Mouse (Mus musculus) spleen, embryonic (tissue): Measurements from ENCODE around the gene Psmb5.
"Not testable (repeated sequence)": the region's sequence is repeated elsewhere in the genome, so short reads cannot be mapped to it uniquely, and the experiment has no call there.

Experiments
- CTCF ChIA-PET: fragments of 350-600 bp; sonication (Branson Sonifier 250); formaldehyde crosslinking; loops from one replicate; lab custom pipeline; 2022; lab: Charles Lee

Psmb5 gene

GRCm38 (mm10) chr14:54631240-54631599 lies 13.4 kb upstream of the Psmb5 start:
- CTCF ChIA-PET: interaction anchor here (0.6 kb wide), 1 partner anchor 271 kb away, joined by 4 read pairs; no protein-coding TSS in a partner anchor

- CTCF ChIA-PET: interaction anchor here (0.6 kb wide), 1 partner anchor 272 kb away, joined by 4 read pairs; no protein-coding TSS in a partner anchor
These were observed 12.9 kb upstream of the Psmb5 start for GRCm38 (mm10) chr14:54630583-54631239.

DNA sequence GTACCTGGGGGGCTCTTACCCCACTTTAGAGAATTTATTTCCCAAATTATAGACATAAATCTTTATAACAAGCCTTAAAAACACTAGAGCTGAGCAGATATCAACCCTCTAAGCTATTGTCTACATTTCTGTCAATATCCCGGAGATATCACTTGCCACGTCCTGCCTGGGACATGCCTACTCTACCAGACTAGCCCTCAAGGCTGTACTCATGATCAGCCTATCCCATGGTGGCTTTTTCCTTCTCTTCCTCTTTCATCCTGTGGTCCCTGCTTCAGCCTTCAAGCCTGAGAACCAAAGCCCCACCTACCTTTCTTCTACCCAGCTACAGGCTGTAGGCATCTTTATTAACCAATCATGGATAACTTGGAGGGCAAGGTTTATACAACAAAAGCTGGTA lies 12.0 kb upstream of the Psmb5 start:
- CTCF ChIA-PET: no interaction called here

DNA sequence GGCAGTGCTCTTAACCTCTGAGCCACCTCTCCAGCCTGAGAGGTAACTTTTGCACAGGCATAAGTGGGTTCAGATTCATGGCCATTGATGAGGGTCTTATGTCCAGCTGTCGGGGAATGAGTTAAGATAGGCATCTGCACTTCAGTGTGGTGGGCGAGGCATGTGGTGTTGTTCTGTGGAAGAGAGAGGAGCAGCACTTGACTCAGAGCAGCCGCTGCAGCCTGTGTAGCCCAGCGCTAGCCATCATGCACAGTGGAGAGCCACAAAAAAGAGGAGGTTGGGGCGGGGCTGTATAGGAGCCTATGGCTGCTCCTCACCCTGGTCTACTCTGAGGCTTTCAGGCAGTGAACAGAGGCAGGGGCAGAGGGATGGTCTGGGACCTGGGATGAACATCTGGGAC lies 10.3 kb upstream of the Psmb5 start:
- CTCF ChIA-PET: interaction anchor here (0.5 kb wide), 1 partner anchor 85 kb away, joined by 3 read pairs; no protein-coding TSS in a partner anchor

DNA sequence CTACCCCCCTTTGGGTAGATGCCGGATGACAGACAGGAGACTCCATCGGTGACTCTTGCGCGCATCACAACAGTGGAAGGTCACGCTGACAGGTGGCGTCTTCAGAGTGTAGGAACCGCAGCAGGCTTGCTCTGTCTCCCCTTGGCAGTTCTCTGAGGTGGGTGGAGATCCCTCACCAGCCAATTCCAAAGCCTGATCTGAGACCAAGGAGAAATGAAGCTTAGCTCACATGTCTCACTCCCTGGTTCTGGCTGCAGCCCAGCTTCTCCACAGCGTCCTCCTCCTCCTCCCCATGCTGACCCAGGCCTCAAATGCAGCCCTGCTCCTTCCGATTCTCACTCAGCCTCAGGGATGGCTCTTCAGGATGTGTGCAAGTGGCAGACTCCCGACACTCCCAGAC lies 7.2 kb upstream of the Psmb5 start:
- CTCF ChIA-PET: no interaction called here

GRCm38 (mm10) chr14:54623334-54623733 lies 5.5 kb upstream of the Psmb5 start:
- CTCF ChIA-PET: no interaction called here

DNA sequence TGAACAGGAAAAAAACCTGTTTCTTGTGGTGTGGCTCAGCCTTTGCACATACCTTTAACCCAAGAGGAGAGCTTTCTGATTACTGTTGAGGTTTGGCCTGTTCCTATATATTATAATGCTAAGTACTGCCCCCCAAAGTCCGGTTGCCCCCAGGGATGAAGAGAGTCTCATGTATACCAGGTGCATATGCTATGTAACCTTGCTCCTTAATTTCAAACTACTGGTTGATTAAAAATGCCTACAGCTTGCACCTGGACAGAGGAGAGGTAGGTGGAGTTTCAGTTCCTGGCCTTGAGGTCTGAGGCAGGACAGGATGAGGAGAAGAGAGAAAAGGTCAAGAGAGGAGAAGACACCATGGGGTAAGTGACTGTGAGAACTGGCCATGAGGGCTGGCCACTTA lies 3.3 kb upstream of the Psmb5 start, which contains the start of gene Psmb11:
Gene Psmb11 (plus strand): TSS at position 301 of the 400 bp plus-strand sequence.
- CTCF ChIA-PET: no interaction called here

DNA sequence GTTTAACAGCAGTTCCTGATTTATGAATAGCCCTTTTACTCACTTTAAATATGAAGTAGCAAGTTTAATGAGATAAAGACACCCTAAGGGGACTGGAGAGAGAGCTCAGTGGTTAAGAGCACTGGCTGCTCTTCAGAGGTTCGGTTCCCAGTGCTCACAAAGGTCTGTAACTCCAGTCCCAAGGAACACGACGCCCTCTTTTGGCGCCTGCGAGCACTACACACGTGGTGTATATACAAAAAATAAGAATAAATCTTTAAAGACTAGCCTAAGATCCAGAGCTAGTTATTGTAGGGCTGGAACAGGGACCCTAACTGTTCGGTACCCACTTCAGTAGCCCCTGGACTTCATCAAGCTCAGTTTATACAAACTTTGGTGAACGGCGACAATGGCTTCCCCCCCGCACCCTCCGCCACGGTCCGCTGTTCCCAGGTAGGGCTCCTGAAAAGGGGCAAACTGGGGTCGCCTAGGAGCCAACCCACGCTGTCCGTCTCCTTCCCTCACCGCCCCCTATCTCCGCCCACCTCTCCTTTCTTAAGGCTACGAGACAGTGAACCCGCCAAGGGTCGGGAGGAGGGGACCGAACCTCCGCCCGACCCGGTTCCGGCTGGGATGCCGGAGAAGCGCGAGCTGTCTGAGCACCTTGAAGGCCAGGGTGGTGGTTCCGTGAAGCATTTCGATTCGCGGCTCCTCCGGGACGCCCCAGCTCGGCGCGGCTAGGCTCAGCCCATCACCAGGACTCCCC lies 498 bp downstream of the Psmb5 start:
- CTCF ChIA-PET: no interaction called here

- CTCF ChIA-PET: no interaction called here
These were observed 1.5 kb downstream of the Psmb5 start for GRCm38 (mm10) chr14:54616226-54616825.

DNA sequence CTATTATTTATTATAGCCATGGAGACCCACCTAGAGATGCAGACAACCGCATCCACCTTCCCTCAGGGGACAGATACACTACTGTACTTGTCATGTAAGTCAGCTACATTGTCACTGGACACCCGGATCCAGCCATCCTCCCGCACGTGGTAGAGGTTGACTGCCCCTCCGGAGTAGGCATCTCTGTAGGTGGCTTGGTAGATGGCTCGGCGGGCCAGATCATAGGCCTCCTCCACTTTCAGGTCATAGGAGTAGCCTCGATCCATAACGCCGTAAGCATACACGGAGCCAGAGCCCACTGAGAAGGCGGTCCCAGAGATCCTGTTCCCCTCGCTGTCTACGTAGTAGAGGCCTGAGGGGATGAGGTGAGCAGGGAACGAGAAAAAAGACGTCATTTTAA lies 3.7 kb downstream of the Psmb5 start:
- CTCF ChIA-PET: not testable (repeated sequence)

DNA sequence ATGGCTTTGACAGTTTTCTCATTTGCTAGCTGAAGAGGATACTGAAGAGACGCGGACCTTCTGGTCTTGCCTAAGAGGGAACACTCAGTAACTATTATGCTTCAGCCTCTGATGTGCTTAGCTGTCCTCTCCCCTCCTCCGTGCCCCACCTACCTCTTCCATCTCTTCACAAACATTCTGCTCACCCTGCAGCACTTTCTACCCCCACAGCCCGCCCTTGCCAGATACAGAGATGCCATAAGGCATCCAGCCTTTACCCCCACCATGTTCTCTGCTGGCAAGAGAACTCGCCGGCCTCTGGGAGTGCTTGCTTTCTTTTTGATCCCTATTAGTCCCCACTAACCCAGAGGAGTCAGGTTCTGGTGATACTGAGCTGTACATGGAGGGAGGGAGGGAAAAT lies 7.2 kb downstream of the Psmb5 start:
- CTCF ChIA-PET: interaction anchor here (0.8 kb wide), 1 partner anchor 56 kb away, joined by 3 read pairs; the partner anchor contains the start of gene Haus4

GRCm38 (mm10) chr14:54609962-54610361 lies 7.9 kb downstream of the Psmb5 start:
- CTCF ChIA-PET: no interaction called here

DNA sequence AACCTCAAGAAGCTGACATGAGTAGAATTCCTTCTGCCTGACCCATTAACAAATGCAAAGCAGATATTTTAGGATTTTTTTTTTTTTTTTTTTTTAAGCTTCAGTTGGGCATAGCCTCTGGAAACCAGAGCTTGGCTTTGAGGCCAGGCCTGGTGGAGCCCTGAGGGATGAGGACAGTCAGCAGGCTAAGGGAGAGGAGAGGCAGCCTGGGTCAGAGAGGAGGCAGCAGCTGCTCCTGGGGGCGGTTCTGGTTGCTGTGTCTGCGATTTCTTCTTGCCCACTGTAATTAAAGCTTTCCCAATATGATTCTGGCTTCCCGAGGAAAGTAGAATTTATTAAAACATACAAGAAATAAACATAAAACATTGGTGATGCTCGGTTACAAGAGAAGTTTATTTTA lies 8.6 kb downstream of the Psmb5 start:
- CTCF ChIA-PET: interaction anchor here (0.6 kb wide), 1 partner anchor 1267 kb away, joined by 4 read pairs; no protein-coding TSS in a partner anchor

DNA sequence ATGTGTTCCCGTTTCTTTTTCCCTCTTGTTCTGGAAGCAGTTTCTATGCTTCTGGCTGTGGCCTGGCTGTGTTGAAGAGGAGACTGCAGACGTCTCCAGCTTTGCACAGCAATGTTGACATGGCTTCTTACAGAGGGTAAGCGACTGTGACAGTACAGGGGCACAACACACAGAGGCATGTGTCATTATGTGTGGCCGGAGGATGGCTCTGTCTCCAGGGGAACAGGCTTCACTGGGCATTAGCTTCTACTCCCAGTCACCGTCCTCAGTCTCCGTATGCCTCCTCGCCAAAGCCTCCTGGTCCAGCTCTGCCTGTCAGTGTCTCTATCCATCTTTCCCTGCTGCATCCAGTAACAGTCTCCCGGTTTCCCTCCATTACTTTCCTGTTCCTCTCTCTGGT lies 10.6 kb downstream of the Psmb5 start:
- CTCF ChIA-PET: interaction anchor here (0.8 to 1.1 kb wide), 2 partner anchors 10 to 28 kb away, joined by 3 read pairs; no protein-coding TSS in a partner anchor

DNA sequence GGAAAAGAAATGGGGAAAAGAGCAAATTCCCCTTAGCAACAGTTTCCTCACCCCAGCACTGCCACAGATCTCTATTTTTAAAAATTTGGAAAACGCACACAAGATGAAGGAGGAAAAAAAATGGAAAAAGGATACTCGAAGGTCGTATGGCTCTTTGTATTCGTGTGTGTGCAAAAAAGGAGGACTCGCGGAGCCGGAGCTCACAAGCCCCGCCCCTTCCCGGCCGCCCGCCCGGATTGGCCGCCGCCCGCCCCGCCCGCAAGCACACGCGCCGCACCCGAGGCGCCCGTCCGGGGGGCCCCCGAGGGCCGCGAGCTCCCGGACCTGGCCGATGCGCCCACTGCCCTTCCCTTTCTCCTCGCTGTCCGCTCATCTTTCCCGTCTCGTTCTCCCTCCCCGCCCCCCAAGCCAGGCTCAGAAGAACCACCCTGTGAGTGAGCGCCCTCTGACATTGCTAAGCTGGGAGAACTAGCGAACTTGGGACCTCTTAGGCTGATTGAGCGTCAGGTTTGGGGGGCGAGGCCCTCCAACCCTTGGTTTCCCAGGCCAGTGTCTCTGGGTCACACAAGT lies 12.0 kb downstream of the Psmb5 start, which contains the start of gene 4931414P19Rik:
Gene 4931414P19Rik (minus strand): TSS at position 242 of the 570 bp plus-strand sequence.
- CTCF ChIA-PET: no interaction called here

GRCm38 (mm10) chr14:54603686-54604085 lies 14.1 kb downstream of the Psmb5 start:
- CTCF ChIA-PET: interaction anchor here (0.7 kb wide), 1 partner anchor 280 kb away, joined by 4 read pairs; no protein-coding TSS in a partner anchor

GRCm38 (mm10) chr14:54603038-54603654 lies 14.7 kb downstream of the Psmb5 start:
- CTCF ChIA-PET: interaction anchor here (0.7 kb wide), 1 partner anchor 281 kb away, joined by 4 read pairs; no protein-coding TSS in a partner anchor

DNA sequence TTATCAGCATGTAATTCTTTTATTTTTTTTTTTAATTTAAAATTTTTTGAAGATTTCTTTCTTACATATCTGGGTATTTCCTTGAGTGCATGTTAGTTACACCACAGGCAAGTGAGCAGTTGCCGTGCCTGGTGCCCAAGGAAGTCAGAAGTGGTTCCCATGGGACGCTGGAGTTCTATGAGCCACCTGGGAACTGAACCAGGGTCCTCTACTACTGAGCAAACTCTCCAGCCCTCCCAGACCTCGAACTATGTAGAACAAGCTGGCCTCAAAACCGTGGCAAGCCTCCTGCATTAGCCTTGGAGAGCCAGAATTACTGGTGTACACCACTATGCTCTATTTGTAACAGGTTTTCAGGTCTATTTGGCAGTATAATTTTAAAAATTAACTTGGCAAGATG lies 15.2 kb downstream of the Psmb5 start:
- CTCF ChIA-PET: no interaction called here

GRCm38 (mm10) chr14:54601601-54602000 lies 16.2 kb downstream of the Psmb5 start:
- CTCF ChIA-PET: interaction anchor here (0.5 to 0.6 kb wide), 2 partner anchors 85 to 160 kb away, joined by 3 to 5 read pairs; no protein-coding TSS in a partner anchor

- CTCF ChIA-PET: interaction anchor here (0.9 kb wide), 1 partner anchor 10 kb away, joined by 3 read pairs; no protein-coding TSS in a partner anchor
These were observed 20.7 kb downstream of the Psmb5 start for GRCm38 (mm10) chr14:54597084-54597483.
